Mouse (Mus musculus) stomach, postnatal 0 days (tissue): Measurements from ENCODE around the gene Dmtf1. TPM values are rescaled to one million over a fixed set of nuclear protein-coding genes. Genes with fewer than 3 reads are reported as not detected.

Experiments
- ATAC-seq: fragments of 200-750 bp; cut with Nextera tagmentation; 2 replicates; pipeline ENCODE4 v1.8.0; 2017; ENCODE audit not compliant: low FRiP score, low TSS enrichment
- DNase-seq: peaks from one replicate; pipeline ENCODE4 v3.0.0-alpha.2; 2016; ENCODE audit warnings: low spot score
- H3K27ac ChIP-seq: fragments of 300-500 bp; sonication (generic); replicated peaks from 2 replicates; pipeline ENCODE4 v1.5.1; 2014; ENCODE audit warnings: mild to moderate bottlenecking, control low read depth
- H3K27me3 ChIP-seq: fragments of 300-500 bp; sonication (generic); 2 replicates; pipeline ENCODE4 v1.6.1; 2014; ENCODE audit warnings: low read length; ENCODE audit not compliant: control insufficient read depth, insufficient read depth
- H3K36me3 ChIP-seq: fragments of 300-500 bp; sonication (generic); 2 replicates; pipeline ENCODE4 v1.6.1; 2014; ENCODE audit warnings: low read length, mixed read lengths; ENCODE audit not compliant: control insufficient read depth, insufficient read depth
- H3K4me1 ChIP-seq: fragments of 300-500 bp; sonication (generic); replicated peaks from 2 replicates; pipeline ENCODE4 v1.6.1; 2014; ENCODE audit warnings: antibody characterized with exemption; ENCODE audit not compliant: control insufficient read depth, insufficient read depth
- H3K4me2 ChIP-seq: fragments of 300-500 bp; sonication (generic); replicated peaks from 2 replicates; pipeline ENCODE4 v1.6.1; 2014; ENCODE audit warnings: low read depth, mild to moderate bottlenecking, control low read depth, moderate library complexity
- H3K4me3 ChIP-seq: fragments of 300-500 bp; sonication (generic); 2 replicates; pipeline ENCODE4 v1.5.1; 2014; ENCODE audit warnings: low read depth, low read length, control low read depth
- H3K9ac ChIP-seq: fragments of 300-500 bp; sonication (generic); 2 replicates; pipeline ENCODE4 v1.6.1; 2014; ENCODE audit warnings: mild to moderate bottlenecking, low read length, control low read depth, mixed read lengths
- H3K9me3 ChIP-seq: fragments of 300-500 bp; sonication (generic); 2 replicates; pipeline ENCODE4 v1.6.1; 2016; ENCODE audit warnings: low read length; ENCODE audit not compliant: control insufficient read depth
- CTCF ChIP-seq: IDR thresholded peaks from 2 replicates; pipeline ENCODE4 v1.5.1; 2016; ENCODE audit warnings: antibody characterized with exemption, low read depth, mild to moderate bottlenecking, moderate library complexity
- EP300 ChIP-seq: optimal IDR thresholded peaks from 2 replicates; pipeline ENCODE3; 2016; ENCODE audit warnings: antibody characterized with exemption
- WGBS: fragments of 180-500 bp; shearing (Covaris S2); extraction: QIAGEN DNeasy Blood & Tissue Kit; methylation state at CpG from one replicate; pipeline ENCODE4 v1.1.7; 2014; 5-methylcytosine and 5-hydroxymethylcytosine counted together
- polyA plus RNA-seq: library from polyadenylated mRNA; unstranded; fragments of >200 nt; fragmentation: Nextera tagmentation; extraction: Ambion mirVana; gene quantifications from 2 replicates; pipeline ENCODE4 v1.2.1, GENCODE M21; 2015

The Dmtf1 gene
- polyA plus RNA-seq, 1 experiment from 2014 or later, result 9.5 TPM

- H3K9ac ChIP-seq, result no peak overlapping the region
- H3K4me1 ChIP-seq, result no peaks in the 10 kb centered on the region
- ATAC-seq (no peak), DNase-seq (no peak)
- TF ChIP-seq CTCF, result no peak
- TF ChIP-seq EP300, result no peak
- no peaks in the 10 kb centered on the region for H3K36me3 ChIP-seq
- no peak overlapping the region for H3K27ac ChIP-seq
- no peaks in the 10 kb centered on the region for H3K9me3 ChIP-seq
- H3K4me3 ChIP-seq, result no peak overlapping the region
- 86% methylated on average over 3 of the region's 3 CpGs for WGBS
- no peaks in the 10 kb centered on the region for H3K27me3 ChIP-seq
- H3K4me2 ChIP-seq, result no peak overlapping the region
Measured at GRCm38 (mm10) chr5:9071360-9071759, 90.2 kb downstream of the Dmtf1 start.

- no peak for TF ChIP-seq CTCF
- Histone ChIP-seq H3K9me3 (no peaks in the 10 kb centered on the region), H3K27me3 (no peaks in the 10 kb centered on the region), H3K4me3 (no peak overlapping the region), H3K27ac (no peak overlapping the region), H3K4me1 (no peaks in the 10 kb centered on the region), H3K4me2 (no peak overlapping the region), H3K9ac (no peak overlapping the region), H3K36me3 (no peaks in the 10 kb centered on the region)
- WGBS, result 40% methylated on average over 6 of the region's 6 CpGs
- peak; percentile 47; the same call in 1 of the 2 replicates for ATAC-seq
- no peak for DNase-seq
Measured at GRCm38 (mm10) chr5:9069599-9070209, 91.9 kb downstream of the Dmtf1 start.

- peak; percentile 48 for DNase-seq
- H3K27me3 ChIP-seq, result no peaks in the 10 kb centered on the region
- no peak overlapping the region for H3K27ac ChIP-seq
- peak; percentile 82 for ATAC-seq
- H3K4me2 ChIP-seq, result no peak overlapping the region
- no peaks in the 10 kb centered on the region for H3K4me1 ChIP-seq
- H3K9ac ChIP-seq, result no peak overlapping the region
- no peak overlapping the region for H3K4me3 ChIP-seq
- 15% methylated on average over 2 of the region's 2 CpGs for WGBS
- TF ChIP-seq EP300 (no peak), CTCF (no peak; the same call in 1 of the 2 replicates)
- no peaks in the 10 kb centered on the region for H3K9me3 ChIP-seq
- H3K36me3 ChIP-seq, result no peaks in the 10 kb centered on the region
Measured at GRCm38 (mm10) chr5:9068886-9069285, 92.7 kb downstream of the Dmtf1 start.

Other genes starting within 250 kb of the Dmtf1 start
- gene Crot, start 164.5 kb downstream of the Dmtf1 start, polyA plus RNA-seq, result 95.4 and 99.6 TPM in 2 replicates
- 19.7 and 20.1 TPM in 2 replicates for gene Tmem243, start 61.1 kb downstream of the Dmtf1 start, polyA plus RNA-seq
- 2.3 and 2.7 TPM in 2 replicates for gene 9330182L06Rik, start 104.3 kb upstream of the Dmtf1 start, polyA plus RNA-seq